Mouse (Mus musculus) hindbrain, embryonic 14.5 days (tissue): ENCODE data around the gene Alpl. TPM values are rescaled to one million over a fixed set of nuclear protein-coding genes. Genes with fewer than 3 reads are reported as not detected.
A peak's percentile ranks its signal among the peaks of the same experiment; 100 is the strongest.

Experiments used
- ATAC-seq: fragments of 200-750 bp; cut with Nextera tagmentation; 2 replicates; pipeline ENCODE4 v1.8.0; 2017; ENCODE audit warnings: moderate number of reproducible peaks, mild to moderate bottlenecking, moderate TSS enrichment, moderate library complexity; ENCODE audit not compliant: low FRiP score
- DNase-seq: peaks from one replicate; pipeline ENCODE4 v3.0.0-alpha.2; 2015; ENCODE audit warnings: low spot score
- H3K27ac ChIP-seq: fragments of 300-500 bp; sonication (generic); 2 replicates; pipeline ENCODE4 v1.5.1; 2014; ENCODE audit warnings: mild to moderate bottlenecking, moderate library complexity
- H3K27me3 ChIP-seq: fragments of 300-500 bp; sonication (generic); 2 replicates; pipeline ENCODE4 v1.6.1; 2014; ENCODE audit warnings: mild to moderate bottlenecking, low read length, mixed read lengths; ENCODE audit not compliant: control insufficient read depth, insufficient read depth
- H3K36me3 ChIP-seq: fragments of 300-500 bp; sonication (generic); replicated peaks from 2 replicates; pipeline ENCODE4 v1.6.1; 2014; ENCODE audit not compliant: control insufficient read depth, insufficient read depth
- H3K4me1 ChIP-seq: fragments of 300-500 bp; sonication (generic); replicated peaks from 2 replicates; pipeline ENCODE4 v1.6.1; 2014; ENCODE audit warnings: antibody characterized with exemption, low read length, mixed read lengths; ENCODE audit not compliant: control insufficient read depth, insufficient read depth
- H3K4me2 ChIP-seq: fragments of 300-500 bp; sonication (generic); replicated peaks from 2 replicates; pipeline ENCODE4 v1.6.1; 2014; ENCODE audit warnings: mild to moderate bottlenecking, moderate library complexity
- H3K4me3 ChIP-seq: fragments of 300-500 bp; sonication (generic); replicated peaks from 2 replicates; pipeline ENCODE4 v1.5.1; 2014; ENCODE audit warnings: mild to moderate bottlenecking, low read length
- H3K9ac ChIP-seq: fragments of 300-500 bp; sonication (generic); 2 replicates; pipeline ENCODE4 v1.6.1; 2014
- H3K9me3 ChIP-seq: fragments of 300-500 bp; sonication (generic); 2 replicates; pipeline ENCODE4 v1.6.1; 2016; ENCODE audit warnings: low read length; ENCODE audit not compliant: control insufficient read depth
- WGBS: fragments of 180-500 bp; shearing (Covaris S2); extraction: QIAGEN DNeasy Blood & Tissue Kit; methylation state at CpG from one replicate; pipeline ENCODE4 v1.1.7; 2014; 5-methylcytosine and 5-hydroxymethylcytosine counted together
- polyA plus RNA-seq: library from polyadenylated mRNA; unstranded; fragments of >200 nt; fragmentation: Nextera tagmentation; extraction: Ambion mirVana; gene quantifications from 2 replicates; pipeline ENCODE4 v1.2.1, GENCODE M21; 2014

Gene Alpl
- polyA plus RNA-seq, 1 experiment from 2014 or later, result 8.3 TPM

- peaks cover 2% of the 10 kb centered on the region; the same call in 1 of the 2 replicates for H3K4me1 ChIP-seq
- peak; percentile 41; the same call in 1 of the 2 replicates for ATAC-seq
- 72% methylated on average over 13 of the region's 13 CpGs for WGBS
- H3K9ac ChIP-seq, result no peak overlapping the region
- no peaks in the 10 kb centered on the region for H3K9me3 ChIP-seq
- no peak for DNase-seq
- H3K4me2 ChIP-seq, result no peak overlapping the region
- H3K36me3 ChIP-seq, result no peaks in the 10 kb centered on the region
- no peak overlapping the region for H3K4me3 ChIP-seq
- no peak overlapping the region for H3K27ac ChIP-seq
- no peaks in the 10 kb centered on the region for H3K27me3 ChIP-seq
Measured at GRCm38 (mm10) chr4:137697156-137697885, 98.9 kb downstream of the Alpl start.

- Histone ChIP-seq H3K4me1 (peaks cover 2% of the 10 kb centered on the region; the same call in 1 of the 2 replicates), H3K4me2 (no peak overlapping the region), H3K27me3 (no peaks in the 10 kb centered on the region), H3K4me3 (no peak overlapping the region), H3K9ac (no peak overlapping the region), H3K27ac (peak overlapping the region; percentile 35), H3K36me3 (no peaks in the 10 kb centered on the region), H3K9me3 (no peaks in the 10 kb centered on the region)
- DNase-seq, result no peak
- 27% methylated on average over 4 of the region's 4 CpGs for WGBS
- ATAC-seq, result no peak
Measured at GRCm38 (mm10) chr4:137695900-137696299, 100.3 kb downstream of the Alpl start.

GRCm38 (mm10) chr4:137695300-137695699, 100.9 kb downstream of the Alpl start:
- peak overlapping the region; percentile 35; the same call in 1 of the 2 replicates for H3K27ac ChIP-seq
- no peak overlapping the region for H3K4me2 ChIP-seq
- no peak for ATAC-seq
- WGBS, result 80% methylated on average over 8 of the region's 8 CpGs
- H3K9me3 ChIP-seq, result no peaks in the 10 kb centered on the region
- peaks cover 2% of the 10 kb centered on the region; the same call in 1 of the 2 replicates for H3K4me1 ChIP-seq
- no peak overlapping the region for H3K4me3 ChIP-seq
- no peak overlapping the region for H3K9ac ChIP-seq
- no peaks in the 10 kb centered on the region for H3K27me3 ChIP-seq
- DNase-seq, result no peak
- H3K36me3 ChIP-seq, result no peaks in the 10 kb centered on the region

GRCm38 (mm10) chr4:137692107-137692902, 103.9 kb downstream of the Alpl start:
- Histone ChIP-seq H3K9me3 (no peaks in the 10 kb centered on the region), H3K4me1 (no peaks in the 10 kb centered on the region), H3K27ac (no peak overlapping the region), H3K36me3 (no peaks in the 10 kb centered on the region), H3K4me3 (no peak overlapping the region), H3K27me3 (no peaks in the 10 kb centered on the region), H3K4me2 (no peak overlapping the region), H3K9ac (no peak overlapping the region)
- DNase-seq (no peak), ATAC-seq (no peak)
- 90% methylated on average over 10 of the region's 10 CpGs for WGBS

Other genes starting within 250 kb of the Alpl start
- gene Ldlrad2, start 221.8 kb downstream of the Alpl start, polyA plus RNA-seq, result 0.57 TPM in 1 of 2 replicates, not detected in the other
- gene Usp48, start 202.6 kb downstream of the Alpl start, polyA plus RNA-seq, result 65.3 and 70.9 TPM in 2 replicates
- 80.7 and 83.9 TPM in 2 replicates for gene Rap1gap, start 131.7 kb downstream of the Alpl start, polyA plus RNA-seq
- gene Ece1, start 65.9 kb upstream of the Alpl start, polyA plus RNA-seq, result 22.6 and 25.0 TPM in 2 replicates
- 59.7 and 65.3 TPM in 2 replicates for gene Eif4g3, start 196.6 kb upstream of the Alpl start, polyA plus RNA-seq